19 mouse cellular contexts compared by ENCODE assay signal in the genomic region with DNA sequence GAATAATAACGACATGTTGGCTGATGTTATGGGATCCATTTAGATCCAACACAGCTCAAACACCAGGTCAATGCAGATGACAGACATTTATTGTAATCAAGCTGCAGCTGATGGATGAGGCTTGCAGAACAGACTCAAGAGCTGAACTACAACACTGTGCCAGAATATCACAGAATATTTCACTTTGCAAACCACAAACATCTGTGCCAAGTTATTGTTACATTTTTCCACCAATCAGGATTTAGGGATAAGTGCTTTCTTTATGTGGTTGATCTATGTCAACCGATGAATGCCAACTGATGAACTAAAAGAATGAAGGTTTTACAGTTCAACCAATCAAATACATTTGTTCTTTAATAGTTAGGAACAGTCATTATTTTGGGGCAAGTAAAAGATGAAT.
DNase-seq lines count a peak whose midpoint lies in the region; ATAC-seq and TF ChIP-seq lines count a peak whose summit lies in the region.
"Had no signal": no experiment of that assay in that cellular context is flagged by ENCODE, and none has a peak within 500 bp of the region (broad histone marks: within the 10 kb centered on the region; RNA-seq: fewer than 3 reads in every experiment).

No protein-coding gene starts in this region.

- no peak overlapping the region for H3K4me2 ChIP-seq in hindbrain, embryonic 11.5 days (replicated peaks; ENCODE audit: low read depth, low read length)
- H3K4me2 ChIP-seq: embryonic facial prominence, embryonic 13.5 days; forebrain, embryonic 13.5 days; forebrain, embryonic 15.5 days had no signal

- H3K9me3 ChIP-seq in hindbrain, embryonic 11.5 days (ENCODE audit: control insufficient read depth, low read length), result no peaks in the 10 kb centered on the region
- H3K9me3 ChIP-seq: embryonic facial prominence, embryonic 13.5 days; forebrain, embryonic 13.5 days; forebrain, embryonic 15.5 days had no signal

- H3K27me3 ChIP-seq in C2C12 (ENCODE audit: control insufficient read depth, insufficient read depth, insufficient read length), result no peaks in the 10 kb centered on the region
- H3K27me3 ChIP-seq in hindbrain, embryonic 11.5 days (ENCODE audit: control insufficient read depth, insufficient read depth, low read length), result no peaks in the 10 kb centered on the region
- H3K27me3 ChIP-seq: forebrain, embryonic 13.5 days; forebrain, embryonic 15.5 days had no signal

- peak; percentile 80 for DNase-seq in 3T3-L1 (ENCODE audit: low read depth, low spot score)
- peak; percentile 68 for DNase-seq in NIH3T3 (ENCODE audit: low read depth)
- no peak for DNase-seq in hindbrain, embryonic 11.5 days (ENCODE audit: low spot score)
- DNase-seq in ovary, postnatal 10 days (ENCODE audit: low spot score), result no peak
- no peak for DNase-seq in adrenal gland, postnatal 36 days
- DNase-seq: adrenal gland, adult 2 months; adrenal gland, postnatal 10 days; adrenal gland, postnatal 25 days; B cell, adult 2 months; cerebellum, adult 11-12 months; cerebellum, adult 2 months; cerebellum, adult 9-10 months; cerebellum, postnatal 10 days; cerebellum, postnatal 25 days; forebrain, postnatal 0 days had no signal

- no peak overlapping the region for H3K27ac ChIP-seq in hindbrain, embryonic 11.5 days (ENCODE audit: low read depth, low read length)
- H3K27ac ChIP-seq: embryonic facial prominence, embryonic 13.5 days; forebrain, embryonic 13.5 days; forebrain, embryonic 15.5 days had no signal

- ATAC-seq in hindbrain, embryonic 11.5 days (ENCODE audit: low FRiP score), result no peak
- ATAC-seq: forebrain, embryonic 13.5 days; forebrain, embryonic 15.5 days; forebrain, postnatal 0 days had no signal

- H3K36me3 ChIP-seq in C2C12 (ENCODE audit: control insufficient read depth, insufficient read depth), result no peaks in the 10 kb centered on the region
- no peaks in the 10 kb centered on the region for H3K36me3 ChIP-seq in hindbrain, embryonic 11.5 days (ENCODE audit: control insufficient read depth, insufficient read depth, low read length)
- H3K36me3 ChIP-seq: embryonic facial prominence, embryonic 13.5 days; forebrain, embryonic 15.5 days had no signal

- H3K9ac ChIP-seq in hindbrain, embryonic 11.5 days (ENCODE audit: low read depth, low read length), result no peak overlapping the region
- H3K9ac ChIP-seq: embryonic facial prominence, embryonic 13.5 days; forebrain, embryonic 13.5 days; forebrain, embryonic 15.5 days; forebrain, postnatal 0 days had no signal

- no peaks in the 10 kb centered on the region for H3K79me3 ChIP-seq in C2C12 (ENCODE audit: low read depth)

- no peak for TF ChIP-seq CTCF in C2C12 (IDR thresholded peaks at IDR 0.05; ENCODE audit: control insufficient read depth, insufficient read depth, insufficient read length)

- H3ac ChIP-seq in C2C12 (ENCODE audit: control insufficient read depth, insufficient read length, low read depth), result no peak overlapping the region

- WGBS in hindbrain, embryonic 11.5 days, result 86% methylated on average over 2 of the region's 2 CpGs

- no peak overlapping the region for H3K4me3 ChIP-seq in C2C12 (ENCODE audit: insufficient read depth, poor library complexity, severe bottlenecking)
- no peak overlapping the region for H3K4me3 ChIP-seq in hindbrain, embryonic 11.5 days (ENCODE audit: low read depth, low read length)
- H3K4me3 ChIP-seq: embryonic facial prominence, embryonic 13.5 days; forebrain, embryonic 13.5 days; forebrain, embryonic 15.5 days had no signal

- H3K4me1 ChIP-seq in hindbrain, embryonic 11.5 days (replicated peaks; ENCODE audit: control insufficient read depth, insufficient read depth, low read length), result no peaks in the 10 kb centered on the region
- H3K4me1 ChIP-seq: embryonic facial prominence, embryonic 13.5 days; forebrain, embryonic 13.5 days; forebrain, embryonic 15.5 days had no signal

- no peaks in the 10 kb centered on the region for H3K79me2 ChIP-seq in C2C12 (ENCODE audit: control insufficient read depth, insufficient read depth)

TF ChIP-seq in C2C12, 6 proteins besides CTCF, POLR2A, EP300 and RAD21:
- TF ChIP-seq MYOD1 (IDR thresholded peaks at IDR 0.05; ENCODE audit: control insufficient read depth, insufficient read length, low read depth) (peak; percentile 23), CEBPB (IDR thresholded peaks at IDR 0.05; ENCODE audit: low read depth) (no peak)
TF ChIP-seq in C2C12: peak in this region for 1.

Comparison
In these comparisons a context has a peak if more than half of its experiments do, and no peak if none do; other contexts are left out.
1. DNase-seq: peak in 3T3-L1 (single experiment) and NIH3T3 (single experiment); none in hindbrain, embryonic 11.5 days (single experiment), ovary, postnatal 10 days (single experiment) and adrenal gland, postnatal 36 days (0 of 2).